Mouse (Mus musculus) gastrocnemius, postnatal 14 days (tissue): Measurements from ENCODE around the gene Ifitm2. TPM values are rescaled to one million over a fixed set of nuclear protein-coding genes. Genes with fewer than 3 reads are reported as not detected.
"Not testable (repeated sequence)": the region's sequence is repeated elsewhere in the genome, so short reads cannot be mapped to it uniquely, and the experiment has no call there.

ENCODE experiments used
- DNase-seq: peaks from one replicate; pipeline ENCODE4 v3.0.0; 2021; ENCODE audit warnings: mixed read lengths
- intact Hi-C: fragments of 180-260 bp; cut with DNase I; formaldehyde crosslinking; loops from one replicate; pipeline ENCODE4 v1.15.1; 2025; ENCODE audit warnings: low total_unique reads
- total RNA-seq, 2 experiments: library from RNA; stranded (reverse); gene quantifications; 2 replicates each; pipeline ENCODE4 v1.2.3; 2021

Ifitm2 gene
- total RNA-seq, 2 experiments from 2014 or later: 83.9 to 105 TPM

DNA sequence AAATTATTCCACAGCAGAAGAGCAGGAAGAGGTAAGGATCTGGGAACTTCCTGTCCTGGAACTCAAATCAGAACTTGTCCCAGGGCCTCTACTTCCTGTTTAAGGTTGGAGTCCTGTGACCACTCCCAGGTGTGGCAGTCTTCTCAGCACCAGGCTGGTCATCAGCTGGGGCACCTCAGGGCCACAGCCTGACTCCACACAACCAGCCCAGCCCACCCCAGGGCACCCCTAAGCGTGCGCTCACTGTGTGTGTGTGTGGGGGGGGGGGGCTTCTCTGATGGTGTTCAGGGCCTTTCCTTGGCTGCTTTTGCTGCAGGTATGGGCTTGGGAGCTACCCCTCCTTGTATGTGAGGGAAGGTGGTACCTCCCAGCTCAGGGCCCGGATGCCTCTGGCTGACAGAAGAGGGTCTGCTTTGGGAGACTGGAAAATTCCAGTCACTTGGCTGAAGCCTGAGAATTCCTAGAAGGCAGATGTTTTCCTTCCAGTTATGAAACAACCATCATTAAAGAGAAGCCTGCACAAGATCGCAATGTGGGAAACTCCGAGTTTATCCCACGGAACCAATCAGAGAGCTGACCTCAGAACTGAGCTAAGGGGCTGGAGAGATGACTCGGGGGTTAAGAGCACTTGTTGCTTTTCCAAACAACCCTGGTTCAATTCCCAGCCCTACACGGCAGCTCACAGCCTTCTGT, 15.8 kb upstream of the Ifitm2 start:
- DNase-seq: no peak
- intact Hi-C loops: no loop called here

DNA sequence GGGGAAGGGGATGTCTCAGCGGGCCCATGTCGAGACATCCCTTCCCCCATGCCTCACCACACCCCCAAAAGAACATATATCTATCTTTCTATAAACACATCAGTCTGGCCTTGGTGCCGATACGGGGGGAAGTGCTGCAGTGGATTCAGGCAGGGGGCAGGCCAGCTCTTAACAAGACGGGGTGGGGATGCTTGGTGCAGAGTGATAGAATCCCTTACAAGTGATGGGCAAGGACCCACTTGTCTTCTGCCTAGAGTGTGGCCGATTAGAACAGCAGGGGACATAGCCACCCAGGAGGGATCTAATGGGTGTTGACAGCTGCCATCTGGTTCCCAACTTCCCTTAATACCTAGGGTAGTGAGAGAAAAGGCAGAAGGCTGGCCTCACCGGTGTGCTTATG, 15.1 kb upstream of the Ifitm2 start:
- no peak for DNase-seq
- intact Hi-C loops: no loop called here

DNA sequence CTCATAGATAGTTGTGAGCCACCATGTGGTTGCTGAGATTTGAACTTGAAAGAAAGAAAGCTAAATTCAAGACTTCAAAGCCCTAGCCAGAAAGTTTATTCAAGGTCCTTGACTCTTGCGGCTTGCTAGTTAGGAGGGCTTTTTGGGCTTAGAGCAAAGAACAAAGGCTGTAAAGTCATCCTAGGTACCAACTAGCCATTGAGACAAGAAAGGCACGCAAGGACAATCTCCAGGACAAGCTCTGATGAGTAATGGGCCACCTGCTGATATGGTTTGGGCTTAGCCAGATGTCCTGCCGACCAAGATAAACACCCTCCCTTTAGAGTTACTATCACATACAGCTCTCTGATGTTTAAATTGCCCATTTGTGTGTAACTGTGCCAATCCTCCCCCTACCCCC, 12.9 kb upstream of the Ifitm2 start:
- DNase-seq, intact Hi-C loops: not testable (repeated sequence)

DNA sequence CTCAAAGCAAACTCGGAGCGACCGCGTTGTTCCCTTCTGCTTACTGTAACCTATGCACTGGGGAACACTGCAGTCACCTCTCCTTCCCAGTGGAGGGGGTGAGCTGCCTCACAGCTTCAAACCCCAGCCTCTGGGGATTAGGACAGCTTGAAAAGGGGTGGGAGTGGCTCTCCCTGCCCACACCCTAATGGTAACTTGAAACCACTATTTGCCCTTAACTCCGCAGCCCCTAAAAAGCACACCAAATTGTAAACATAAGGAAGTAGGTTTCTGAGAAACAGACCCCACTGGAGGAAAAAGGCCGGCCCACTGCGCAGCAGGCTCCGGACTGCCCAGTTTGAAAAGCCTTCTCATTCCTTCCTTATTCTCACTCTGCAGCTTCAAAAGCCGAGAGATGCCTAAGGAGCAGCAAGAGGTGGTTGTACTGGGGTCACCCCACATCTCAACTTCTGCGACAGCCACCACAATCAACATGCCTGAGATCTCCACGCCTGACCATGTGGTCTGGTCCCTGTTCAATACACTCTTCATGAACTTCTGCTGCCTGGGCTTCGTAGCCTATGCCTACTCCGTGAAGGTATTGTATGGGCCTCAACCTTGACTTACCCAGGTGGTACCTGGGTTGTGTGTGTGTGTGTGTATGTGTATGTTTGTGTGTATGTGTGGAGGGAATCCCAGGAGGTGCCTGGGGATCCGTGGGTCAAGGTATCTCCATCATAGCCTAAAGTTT, 12.2 kb upstream of the Ifitm2 start:
- intact Hi-C loops: no loop called here
- DNase-seq: no peak

DNA sequence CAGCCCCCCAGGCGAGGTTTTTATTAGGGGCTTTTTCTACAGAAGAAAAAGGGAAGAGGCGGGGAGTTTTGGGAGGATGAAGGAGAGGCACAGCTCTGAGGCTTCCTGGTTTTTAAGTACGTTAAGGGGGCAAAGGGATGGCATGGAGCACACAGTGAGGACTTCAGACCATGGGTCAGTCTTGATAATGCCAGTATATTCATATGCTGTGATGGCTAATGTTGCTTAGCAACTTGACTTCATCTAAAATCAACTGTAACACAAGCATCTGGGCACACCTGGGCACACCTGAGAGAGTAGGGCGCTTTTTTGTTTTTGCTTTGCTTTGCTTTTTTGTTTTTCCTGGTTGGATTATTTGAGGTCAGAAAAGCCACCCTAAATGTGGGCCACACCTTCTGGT, 11.1 kb upstream of the Ifitm2 start, which contains the start of gene Ifitm1:
TSS of gene Ifitm1 (plus strand) at position 301 of the 400 bp plus-strand sequence.
- intact Hi-C loops: no loop called here
- DNase-seq: no peak

DNA sequence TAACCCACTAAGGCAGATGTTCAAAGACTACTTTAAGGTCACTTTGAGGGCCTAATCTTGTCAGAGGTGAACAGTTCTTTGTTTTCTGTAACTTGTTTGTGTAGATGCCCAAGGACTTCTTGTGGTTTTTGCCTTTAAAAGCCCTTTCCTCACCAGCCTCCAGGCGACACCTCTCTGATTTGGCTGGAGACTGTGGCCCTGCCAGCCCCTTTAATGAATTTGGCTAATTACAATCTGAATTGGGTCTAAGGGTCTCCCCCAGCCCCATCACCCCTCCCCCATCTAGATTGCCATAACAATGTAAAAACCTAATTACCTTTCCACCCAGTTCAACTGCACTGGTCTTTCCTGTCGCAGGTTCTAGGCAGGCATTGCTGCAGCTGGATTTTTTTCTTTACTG, 6.9 kb upstream of the Ifitm2 start:
- no peak for DNase-seq
- intact Hi-C loops: loop anchor here (5.0 kb wide), 1 partner anchor 85 kb away; no protein-coding TSS in a partner anchor

GRCm38 (mm10) chr7:140961416-140961815, 5.6 kb upstream of the Ifitm2 start:
- intact Hi-C loops: loop anchor here (5.0 kb wide), 1 partner anchor 86 kb away; no protein-coding TSS in a partner anchor
- no peak for DNase-seq

- intact Hi-C loops: loop anchor here (5.0 kb wide), 1 partner anchor 87 kb away; no protein-coding TSS in a partner anchor
- DNase-seq: no peak
Observed at GRCm38 (mm10) chr7:140960026-140960425, 4.2 kb upstream of the Ifitm2 start.

GRCm38 (mm10) chr7:140959181-140959901, 3.6 kb upstream of the Ifitm2 start:
- DNase-seq: peak; percentile 33
- intact Hi-C loops: no loop called here

GRCm38 (mm10) chr7:140956556-140956869, 726 bp upstream of the Ifitm2 start:
- DNase-seq: no peak
- intact Hi-C loops: no loop called here

GRCm38 (mm10) chr7:140955342-140955741, 445 bp downstream of the Ifitm2 start:
- intact Hi-C loops: no loop called here

DNA sequence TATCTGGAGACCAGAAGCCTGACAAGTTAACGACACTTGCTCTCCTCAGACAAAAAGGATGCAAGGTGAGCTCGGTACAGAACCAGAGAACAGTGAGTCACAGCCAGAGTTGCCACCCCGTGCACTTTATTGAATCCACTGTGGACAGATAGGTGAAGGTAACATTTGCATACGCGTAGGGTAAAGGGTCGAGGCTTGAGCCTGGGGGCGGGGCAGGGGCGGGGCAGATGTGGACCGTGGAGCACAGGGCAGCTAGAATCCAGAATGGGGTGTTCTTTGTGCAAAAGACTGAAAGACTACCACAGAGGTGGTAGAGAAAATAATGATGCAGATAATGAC, 1.1 kb downstream of the Ifitm2 start:
- intact Hi-C loops: no loop called here
- no peak for DNase-seq

More at GRCm38 (mm10) chr7:140955342-140955741, 445 bp downstream of the Ifitm2 start:
- DNase-seq: no peak

DNA sequence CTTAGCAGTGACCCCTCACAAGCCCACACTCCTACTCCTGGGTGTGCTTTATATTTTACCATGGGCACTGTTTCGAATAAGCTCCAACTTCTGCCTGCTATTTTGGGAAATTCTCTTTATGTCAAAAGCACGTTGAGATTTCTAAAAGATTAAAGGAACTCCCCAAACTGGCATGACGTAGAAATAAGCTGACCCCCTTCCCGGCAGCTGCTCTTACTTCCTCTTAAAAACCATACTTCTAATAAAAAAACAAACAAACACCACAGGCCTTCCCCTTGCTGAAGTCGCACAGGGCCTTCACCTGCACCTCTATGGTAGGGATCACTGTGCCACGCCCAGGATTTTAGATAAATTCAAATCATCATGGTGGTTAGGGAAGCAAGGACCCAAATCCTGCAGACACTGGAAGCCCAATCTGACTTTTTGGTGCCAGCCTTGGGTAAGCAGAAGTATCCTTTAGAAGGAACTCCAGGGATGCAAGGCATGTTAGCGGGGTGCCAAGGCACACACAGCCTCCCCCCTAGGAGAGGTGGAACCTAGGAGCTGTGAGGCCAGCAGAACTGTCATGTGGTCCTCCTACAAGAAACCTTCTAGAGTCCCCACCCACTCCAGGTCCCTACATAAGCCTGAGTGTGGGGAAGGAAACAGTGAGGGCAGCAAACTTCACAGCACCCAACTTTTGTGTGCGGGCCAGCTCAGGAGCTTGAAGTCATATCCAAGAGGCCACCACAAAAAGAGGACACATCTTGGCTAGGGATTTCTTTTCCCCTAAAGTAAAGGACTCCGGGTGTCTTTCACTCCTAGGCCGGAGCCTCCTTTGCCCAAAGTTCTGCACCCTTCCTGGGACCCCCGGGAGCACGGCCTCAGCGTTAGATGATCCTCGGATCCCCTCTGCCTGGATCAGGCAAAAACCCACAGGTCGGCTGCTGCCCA, 1.7 kb downstream of the Ifitm2 start:
- no peak for DNase-seq
- intact Hi-C loops: no loop called here

GRCm38 (mm10) chr7:140953133-140953532, 2.7 kb downstream of the Ifitm2 start:
- DNase-seq: no peak
- intact Hi-C loops: no loop called here

DNA sequence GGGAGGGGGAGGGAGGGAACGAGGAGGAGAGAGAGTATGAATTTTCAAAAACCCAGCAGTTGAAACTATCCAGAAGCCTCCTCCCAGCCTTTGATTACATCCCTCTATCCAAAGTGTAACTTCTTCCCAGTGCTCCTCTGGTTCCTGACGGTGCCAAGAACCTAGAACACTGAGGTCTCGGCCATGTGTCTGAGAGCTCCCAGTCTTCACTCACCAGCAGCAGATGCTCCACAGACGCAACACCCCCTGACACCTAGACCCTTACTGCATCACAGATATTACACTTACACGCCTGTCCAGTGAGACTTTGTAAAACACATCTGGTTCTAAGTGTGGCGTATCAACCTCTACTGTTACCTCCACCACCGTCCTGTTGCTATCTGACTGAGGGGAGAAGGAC, 3.3 kb downstream of the Ifitm2 start:
- intact Hi-C loops: no loop called here
- no peak for DNase-seq

DNA sequence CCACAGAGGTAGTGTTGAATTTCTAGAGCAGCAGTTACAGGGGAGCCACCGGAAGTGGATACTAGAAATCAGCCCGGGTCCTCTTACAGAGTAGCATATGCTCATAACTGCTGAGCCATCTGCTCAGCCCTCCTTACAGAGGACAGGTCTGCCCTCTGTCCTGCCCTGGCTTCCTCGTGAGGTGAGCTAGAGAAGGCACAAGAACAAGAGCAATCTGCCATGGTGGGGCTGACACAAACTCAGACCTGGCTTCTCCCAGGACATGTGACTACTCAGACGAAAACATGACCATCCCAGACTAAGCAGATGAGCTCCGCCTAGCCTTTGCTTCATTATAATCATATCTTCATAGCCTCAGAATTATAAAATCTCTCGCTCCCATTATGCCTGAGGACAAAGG, 4.0 kb downstream of the Ifitm2 start:
- DNase-seq: no peak
- intact Hi-C loops: no loop called here

DNA sequence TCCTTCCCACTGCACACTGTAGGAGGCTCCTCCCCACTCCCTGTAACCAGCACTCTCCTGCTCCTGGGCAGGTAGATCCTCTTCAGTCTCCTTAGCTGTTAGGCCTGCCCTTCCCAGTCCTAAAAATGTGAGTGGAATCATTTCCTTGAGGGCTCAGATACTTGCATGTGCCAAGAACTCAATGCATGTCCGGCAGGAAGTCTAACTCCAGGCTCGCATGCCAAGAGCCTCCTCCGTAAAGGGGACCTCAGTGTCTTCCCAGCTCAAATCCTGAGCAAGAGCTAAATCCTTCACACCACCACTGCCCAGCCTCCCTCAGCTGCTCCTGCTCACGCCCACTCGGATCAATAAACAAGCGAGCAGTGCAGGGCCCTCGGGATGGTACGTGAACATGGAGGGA, 4.7 kb downstream of the Ifitm2 start:
- peak; percentile 48 for DNase-seq
- intact Hi-C loops: no loop called here

GRCm38 (mm10) chr7:140949824-140950530, 5.8 kb downstream of the Ifitm2 start, which contains the start of gene Ifitm5:
Ifitm5 (minus strand) TSS chr7:140950291.
- intact Hi-C loops: no loop called here
- DNase-seq: no peak

- no peak for DNase-seq
- intact Hi-C loops: no loop called here
Observed at GRCm38 (mm10) chr7:140949255-140949654, 6.5 kb downstream of the Ifitm2 start.
